Mouse (Mus musculus) ES-E14 (cell line): ENCODE data around the gene Ctrc.

ENCODE experiments used
- CHD2 ChIP-seq: IDR thresholded peaks from 2 replicates; pipeline ENCODE4 v1.6.1; 2014; ENCODE audit warnings: mild to moderate bottlenecking, low read depth, low read length, inconsistent platforms
- HCFC1 ChIP-seq: IDR thresholded peaks from 2 replicates; pipeline ENCODE4 v1.6.1; 2012; ENCODE audit warnings: low read length, inconsistent platforms, borderline replicate concordance; ENCODE audit not compliant: insufficient read depth
- MAFK ChIP-seq: IDR thresholded peaks from 2 replicates; pipeline ENCODE4 v1.6.1; 2014; ENCODE audit warnings: mild to moderate bottlenecking, low read depth, low read length, inconsistent platforms; ENCODE audit not compliant: insufficient read depth

- TF ChIP-seq MAFK (no peak), HCFC1 (no peak), CHD2 (no peak)
Measured at GRCm38 (mm10) chr4:141822979-141823378, 23.2 kb downstream of the Ctrc start.
